Comparison of ENCODE assay signal across 29 mouse cellular contexts in genomic region chr6:125609025-125609424, GRCm38 (mm10).
A peak's percentile ranks its signal among the peaks of the same experiment; 100 is the strongest.
DNase-seq lines count a peak whose midpoint lies in the region; ATAC-seq and TF ChIP-seq lines count a peak whose summit lies in the region.
"Had no signal": no experiment of that assay in that cellular context is flagged by ENCODE, and none has a peak within 500 bp of the region (broad histone marks: within the 10 kb centered on the region; RNA-seq: fewer than 3 reads in every experiment).

No protein-coding gene starts in this region.

- H3K27ac ChIP-seq in kidney, adult 2 months (ENCODE audit: insufficient read depth, low read depth, low read length), result no peak overlapping the region
- H3K27ac ChIP-seq in lung, embryonic 14.5 days (ENCODE audit: low read depth), result no peak overlapping the region
- H3K27ac ChIP-seq in CH12.LX (ENCODE audit: insufficient read depth, low read depth) (no peak overlapping the region), MEL (ENCODE audit: control insufficient read depth, low read depth, low read length) (no peak overlapping the region)
- no peak overlapping the region for H3K27ac ChIP-seq in forebrain, embryonic 15.5 days (replicated peaks)
- H3K27ac ChIP-seq: forebrain, embryonic 12.5 days; heart, embryonic 13.5 days; hindbrain, embryonic 15.5 days; limb, embryonic 10.5 days; limb, embryonic 15.5 days; midbrain, embryonic 10.5 days; midbrain, embryonic 15.5 days; neural tube, embryonic 13.5 days had no signal

- 76% methylated on average over 6 of the region's 6 CpGs for WGBS in kidney, adult 2 months
- WGBS in lung, embryonic 14.5 days, result 68% methylated on average over 6 of the region's 6 CpGs
- WGBS in forebrain, embryonic 15.5 days, result 75% methylated on average over 6 of the region's 6 CpGs

- no peak overlapping the region for H3K4me2 ChIP-seq in lung, embryonic 14.5 days
- no peak overlapping the region for H3K4me2 ChIP-seq in CH12.LX (ENCODE audit: insufficient read depth, low read depth, poor library complexity, severe bottlenecking)
- no peak overlapping the region for H3K4me2 ChIP-seq in forebrain, embryonic 15.5 days (replicated peaks)
- H3K4me2 ChIP-seq: forebrain, embryonic 12.5 days; heart, embryonic 13.5 days; hindbrain, embryonic 15.5 days; limb, embryonic 15.5 days; midbrain, embryonic 15.5 days; neural tube, embryonic 13.5 days had no signal

- TF ChIP-seq POLR2A in kidney, adult 2 months (IDR thresholded peaks at IDR 0.05; ENCODE audit: low read depth, low read length), result no peak
- TF ChIP-seq POLR2A in CH12.LX (IDR thresholded peaks at IDR 0.05; ENCODE audit: low read depth, low read length) (no peak), MEL (IDR thresholded peaks at IDR 0.05; ENCODE audit: control insufficient read depth in 1 of 2, insufficient read depth in 1 of 2, low read depth in 1 of 2, low read length in 2 of 2, poor library complexity in 1 of 2) (no peak)

- H3K9ac ChIP-seq in lung, embryonic 14.5 days, result no peak overlapping the region
- no peak overlapping the region for H3K9ac ChIP-seq in CH12.LX (ENCODE audit: insufficient read depth, low read depth)
- no peak overlapping the region for H3K9ac ChIP-seq in MEL (ENCODE audit: control insufficient read depth, low read depth, low read length, poor library complexity, severe bottlenecking)
- no peak overlapping the region for H3K9ac ChIP-seq in forebrain, embryonic 15.5 days (replicated peaks)
- H3K9ac ChIP-seq: forebrain, embryonic 12.5 days; heart, embryonic 13.5 days; hindbrain, embryonic 15.5 days; limb, embryonic 15.5 days; midbrain, embryonic 15.5 days; neural tube, embryonic 13.5 days had no signal

- ATAC-seq in lung, embryonic 14.5 days (ENCODE audit: insufficient read depth), result no peak
- no peak for ATAC-seq in forebrain, embryonic 15.5 days (replicated peaks)
- ATAC-seq: CD4-positive, CD25-positive, alpha-beta regulatory T cell, adult 4 months; midbrain, embryonic 15.5 days had no signal

- H3K79me2 ChIP-seq in CH12.LX (replicated peaks; ENCODE audit: control insufficient read depth, extremely low read depth, insufficient read depth, poor library complexity, severe bottlenecking) (no peaks in the 10 kb centered on the region), MEL (ENCODE audit: control insufficient read depth, insufficient read depth, low read length, poor library complexity) (no peaks in the 10 kb centered on the region)

- H3K36me3 ChIP-seq in kidney, adult 2 months (ENCODE audit: control insufficient read depth, insufficient read depth, low read length), result no peaks in the 10 kb centered on the region
- H3K36me3 ChIP-seq in lung, embryonic 14.5 days (ENCODE audit: insufficient read depth), result no peaks in the 10 kb centered on the region
- H3K36me3 ChIP-seq in CH12.LX (replicated peaks in 1 of 2; ENCODE audit: control insufficient read depth in 1 of 2, insufficient read depth in 1 of 2, low read length in 1 of 2) (no peaks in the 10 kb centered on the region), MEL (ENCODE audit: control insufficient read depth in 1 of 2, insufficient read depth in 2 of 2, low read length in 2 of 2) (no peaks in the 10 kb centered on the region)
- H3K36me3 ChIP-seq in forebrain, embryonic 15.5 days, result no peaks in the 10 kb centered on the region
- H3K36me3 ChIP-seq: forebrain, embryonic 12.5 days; heart, embryonic 13.5 days; hindbrain, embryonic 15.5 days; limb, embryonic 10.5 days; limb, embryonic 15.5 days; midbrain, embryonic 10.5 days; midbrain, embryonic 15.5 days; neural tube, embryonic 13.5 days had no signal

- in situ Hi-C loops in CH12.LX (cut with MboI; ENCODE audit: low pct_ligation_motif_present, low pct_unique_long_range_greater_than_20kb, low sequenced_read_pairs), result loop anchor here (25.0 kb wide), 2 partner anchors 753 to 878 kb away; no protein-coding TSS in a partner anchor

- 0 out of 2 replicates have a peak, but pooled peaks have one; percentile 24 for TF ChIP-seq CTCF in kidney, adult 2 months (conservative IDR thresholded peaks at IDR 0.05; ENCODE audit: insufficient read depth, insufficient read length, low read depth, low read length)
- 0 out of 2 replicates have a peak, but pooled peaks have one; percentile 15 for TF ChIP-seq CTCF in lung, embryonic 14.5 days (IDR thresholded peaks at IDR 0.05; ENCODE audit: low read depth)
- TF ChIP-seq CTCF in CH12.LX (conservative IDR thresholded peaks at IDR 0.05 in 1 of 2, IDR thresholded peaks at IDR 0.05 in 1 of 2; ENCODE audit: low read depth in 2 of 2, low read length in 2 of 2) (peak; percentile 14 to 69; a peak in 2 of 4 replicates), MEL (IDR thresholded peaks at IDR 0.05 in 2 of 3, conservative IDR thresholded peaks at IDR 0.05 in 1 of 3; ENCODE audit: control insufficient read depth in 1 of 3, insufficient read depth in 1 of 3, low read depth in 2 of 3, low read length in 3 of 3, poor library complexity in 1 of 3, severe bottlenecking in 1 of 3) (peak in 2 of 3 experiments; percentile 21 to 25; a peak in 3 of 6 replicates)

- H3K27me3 ChIP-seq in kidney, adult 2 months (replicated peaks; ENCODE audit: control insufficient read depth, insufficient read depth, low read length), result no peaks in the 10 kb centered on the region
- H3K27me3 ChIP-seq in lung, embryonic 14.5 days (ENCODE audit: insufficient read depth, low read length), result no peaks in the 10 kb centered on the region
- peaks cover 90% of the 10 kb centered on the region for H3K27me3 ChIP-seq in CH12.LX (replicated peaks)
- no peaks in the 10 kb centered on the region for H3K27me3 ChIP-seq in MEL (ENCODE audit: control insufficient read depth in 1 of 2, insufficient read depth in 2 of 2, low read length in 2 of 2)
- no peaks in the 10 kb centered on the region; the same call in 1 of the 2 replicates for H3K27me3 ChIP-seq in forebrain, embryonic 15.5 days
- H3K27me3 ChIP-seq: hindbrain, embryonic 15.5 days had no signal

- dilution Hi-C loops in CH12.LX (cut with MboI; ENCODE audit: extremely low pct_ligation_motif_present, extremely low pct_unique_long_range_greater_than_20kb, low sequenced_read_pairs), result no loop called here

- no peak for DNase-seq in kidney, adult 2 months
- DNase-seq in kidney, postnatal 36 days, result no peak
- DNase-seq in lung, embryonic 14.5 days, result peak; percentile 19
- DNase-seq in lung, adult 18-20 months, result no peak
- DNase-seq in CH12.LX (ENCODE audit: extremely low read depth) (no peak), MEL (ENCODE audit: low read depth, low spot score) (no peak)
- no peak for DNase-seq in embryo, embryonic 9.5 days (ENCODE audit: extremely low spot score)
- DNase-seq: adrenal gland, postnatal 25 days; cerebellum, adult 18-20 months; cerebellum, postnatal 10 days; gastrocnemius, postnatal 10 days; heart, postnatal 10 days; kidney, postnatal 25 days; layer of hippocampus, postnatal 36 days; lung, postnatal 14 days; right cerebral cortex, postnatal 4 days; thymus, postnatal 14 days had no signal

- H3K4me1 ChIP-seq in kidney, adult 2 months (ENCODE audit: control insufficient read depth, insufficient read depth, low read length), result no peaks in the 10 kb centered on the region
- no peaks in the 10 kb centered on the region for H3K4me1 ChIP-seq in lung, embryonic 14.5 days (ENCODE audit: insufficient read depth)
- H3K4me1 ChIP-seq in CH12.LX (ENCODE audit: control insufficient read depth in 1 of 2, insufficient read depth in 2 of 2), result no peaks in the 10 kb centered on the region
- peaks cover 0 to 2% of the 10 kb centered on the region in 2 experiments; a peak in 1 of 4 replicates for H3K4me1 ChIP-seq in MEL (ENCODE audit: control insufficient read depth in 1 of 2, insufficient read depth in 2 of 2, low read length in 2 of 2)
- no peaks in the 10 kb centered on the region for H3K4me1 ChIP-seq in forebrain, embryonic 15.5 days
- H3K4me1 ChIP-seq: forebrain, embryonic 12.5 days; heart, embryonic 13.5 days; hindbrain, embryonic 15.5 days; limb, embryonic 10.5 days; midbrain, embryonic 10.5 days; midbrain, embryonic 15.5 days had no signal

- H3K4me3 ChIP-seq in kidney, adult 2 months (ENCODE audit: insufficient read depth, low read depth, low read length), result no peak overlapping the region
- H3K4me3 ChIP-seq in lung, embryonic 14.5 days (ENCODE audit: low read depth, low read length), result no peak overlapping the region
- H3K4me3 ChIP-seq in CH12.LX (replicated peaks in 1 of 3; ENCODE audit: low read depth in 2 of 3, low read length in 2 of 3, poor library complexity in 1 of 3), result no peak overlapping the region
- H3K4me3 ChIP-seq in MEL (ENCODE audit: control insufficient read depth in 1 of 2, insufficient read depth in 1 of 2, low read depth in 2 of 2, low read length in 2 of 2), result no peak overlapping the region
- no peak overlapping the region for H3K4me3 ChIP-seq in forebrain, embryonic 15.5 days
- H3K4me3 ChIP-seq: erythroblast, embryonic 14.5 days; forebrain, embryonic 12.5 days; heart, embryonic 13.5 days; hindbrain, embryonic 15.5 days; limb, embryonic 10.5 days; limb, embryonic 15.5 days; midbrain, embryonic 10.5 days; midbrain, embryonic 15.5 days; myocyte; neural tube, embryonic 13.5 days had no signal

- H3K9me3 ChIP-seq in lung, embryonic 14.5 days (ENCODE audit: low read depth, low read length), result no peaks in the 10 kb centered on the region
- H3K9me3 ChIP-seq in CH12.LX (replicated peaks; ENCODE audit: low read length), result no peaks in the 10 kb centered on the region
- no peaks in the 10 kb centered on the region for H3K9me3 ChIP-seq in MEL (replicated peaks; ENCODE audit: insufficient read depth, low read length)
- H3K9me3 ChIP-seq in forebrain, embryonic 15.5 days, result no peaks in the 10 kb centered on the region
- H3K9me3 ChIP-seq: forebrain, embryonic 12.5 days; heart, embryonic 13.5 days; hindbrain, embryonic 15.5 days; limb, embryonic 10.5 days; limb, embryonic 15.5 days; midbrain, embryonic 10.5 days; midbrain, embryonic 15.5 days; neural tube, embryonic 13.5 days had no signal

- TF ChIP-seq RAD21 in CH12.LX (IDR thresholded peaks at IDR 0.05; ENCODE audit: low read depth, low read length) (peak; percentile 65), MEL (IDR thresholded peaks at IDR 0.05; ENCODE audit: low read depth, low read length) (peak; percentile 11)

- TF ChIP-seq EP300 in CH12.LX (IDR thresholded peaks at IDR 0.05; ENCODE audit: low read length) (no peak), MEL (IDR thresholded peaks at IDR 0.05; ENCODE audit: low read depth in 1 of 2, low read length in 2 of 2) (no peak)

TF ChIP-seq in CH12.LX, 34 proteins besides CTCF, POLR2A, EP300 and RAD21:
- peak; percentile 46; the same call in 1 of the 2 replicates for TF ChIP-seq SMC3 (IDR thresholded peaks at IDR 0.05; ENCODE audit: low read depth, low read length)
- TF ChIP-seq TCF12 (IDR thresholded peaks at IDR 0.05; ENCODE audit: low read depth, low read length), result no peak

TF ChIP-seq in MEL, 35 proteins besides CTCF, POLR2A, EP300 and RAD21 (continues in another document):
- no peak for TF ChIP-seq POLR2AphosphoS2 (IDR thresholded peaks at IDR 0.05; ENCODE audit: low read length)
- TF ChIP-seq ZKSCAN1 (IDR thresholded peaks at IDR 0.05; ENCODE audit: low read depth, low read length), result no peak
- TF ChIP-seq GATA1 (IDR thresholded peaks at IDR 0.05; ENCODE audit: low read depth, low read length), result no peak
- TF ChIP-seq MYC (IDR thresholded peaks at IDR 0.05; ENCODE audit: low read depth, low read length), result no peak
- no peak for TF ChIP-seq TAL1 (IDR thresholded peaks at IDR 0.05; ENCODE audit: low read length)
- no peak for TF ChIP-seq UBTF (IDR thresholded peaks at IDR 0.05; ENCODE audit: borderline replicate concordance, insufficient read depth, low read depth, low read length)
- TF ChIP-seq GABPA (IDR thresholded peaks at IDR 0.05; ENCODE audit: low read depth, low read length), result no peak
